Mouse (Mus musculus): ENCODE measurements around the gene Iqcc.

The Iqcc gene

DNA sequence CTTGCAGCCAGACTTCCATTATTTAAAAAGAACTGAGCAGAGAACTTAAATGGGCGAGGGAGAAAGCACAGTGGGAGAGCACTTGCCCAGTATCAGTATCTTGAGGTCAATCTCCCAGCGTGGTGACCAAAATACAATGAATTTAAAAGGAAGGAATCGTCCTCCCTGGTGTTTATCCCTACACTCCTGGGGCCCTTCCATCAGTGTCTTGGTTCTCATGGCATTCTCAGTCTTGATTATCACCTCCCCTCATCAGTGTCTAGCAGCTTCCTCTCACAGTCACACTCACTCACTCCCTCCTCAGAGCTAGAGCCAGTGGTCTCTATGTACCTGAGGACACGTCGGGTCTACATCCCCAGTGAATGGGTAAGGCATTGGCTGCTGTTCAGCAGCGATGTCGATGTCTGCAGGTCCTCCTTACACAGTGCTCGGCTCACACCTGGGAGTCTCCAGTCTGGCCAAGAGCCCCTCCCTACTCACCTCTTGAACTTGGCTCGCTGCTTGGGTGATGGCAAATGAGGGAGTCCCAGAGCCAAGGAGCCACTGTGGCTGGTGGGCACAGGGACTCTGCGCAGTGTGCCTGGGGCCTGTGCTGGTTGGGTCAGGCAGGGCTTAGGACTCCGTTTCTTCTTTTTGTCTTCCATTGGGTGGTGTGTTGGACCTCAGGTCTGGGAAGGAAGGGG lies 3.4 kb upstream of the Iqcc start:
- DNase-seq (ENCODE audit: extremely low spot score, low read depth, low spot score) = no peak

DNA sequence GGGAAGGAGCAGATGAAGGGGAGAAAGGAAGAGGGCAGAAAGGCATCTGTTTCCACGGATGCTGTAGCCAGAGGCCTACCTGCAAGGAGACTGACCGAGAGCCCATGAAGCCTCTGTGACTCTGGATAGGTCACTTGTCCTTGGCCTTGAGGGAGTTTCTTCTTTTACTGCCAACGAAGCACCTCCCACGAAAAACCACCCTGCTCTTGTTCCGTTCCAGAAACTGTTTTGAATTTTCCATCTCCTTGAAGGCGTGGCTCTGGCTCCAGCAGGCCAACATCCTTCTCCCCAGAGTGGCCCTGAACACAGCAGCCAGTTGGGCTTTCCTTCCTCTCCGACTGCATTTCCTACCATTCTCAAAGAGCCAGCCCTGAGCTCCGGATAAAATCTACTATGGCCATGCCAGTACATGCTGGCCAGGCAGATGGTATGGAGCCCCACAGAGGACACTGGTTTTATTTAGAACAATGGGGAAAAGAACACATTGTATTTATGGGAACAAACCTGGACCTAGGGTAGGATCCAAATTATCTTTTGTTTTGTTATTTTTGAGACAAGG lies 2.5 kb upstream of the Iqcc start:
- no peak for DNase-seq (ENCODE audit: extremely low spot score, low read depth, low spot score)

DNA sequence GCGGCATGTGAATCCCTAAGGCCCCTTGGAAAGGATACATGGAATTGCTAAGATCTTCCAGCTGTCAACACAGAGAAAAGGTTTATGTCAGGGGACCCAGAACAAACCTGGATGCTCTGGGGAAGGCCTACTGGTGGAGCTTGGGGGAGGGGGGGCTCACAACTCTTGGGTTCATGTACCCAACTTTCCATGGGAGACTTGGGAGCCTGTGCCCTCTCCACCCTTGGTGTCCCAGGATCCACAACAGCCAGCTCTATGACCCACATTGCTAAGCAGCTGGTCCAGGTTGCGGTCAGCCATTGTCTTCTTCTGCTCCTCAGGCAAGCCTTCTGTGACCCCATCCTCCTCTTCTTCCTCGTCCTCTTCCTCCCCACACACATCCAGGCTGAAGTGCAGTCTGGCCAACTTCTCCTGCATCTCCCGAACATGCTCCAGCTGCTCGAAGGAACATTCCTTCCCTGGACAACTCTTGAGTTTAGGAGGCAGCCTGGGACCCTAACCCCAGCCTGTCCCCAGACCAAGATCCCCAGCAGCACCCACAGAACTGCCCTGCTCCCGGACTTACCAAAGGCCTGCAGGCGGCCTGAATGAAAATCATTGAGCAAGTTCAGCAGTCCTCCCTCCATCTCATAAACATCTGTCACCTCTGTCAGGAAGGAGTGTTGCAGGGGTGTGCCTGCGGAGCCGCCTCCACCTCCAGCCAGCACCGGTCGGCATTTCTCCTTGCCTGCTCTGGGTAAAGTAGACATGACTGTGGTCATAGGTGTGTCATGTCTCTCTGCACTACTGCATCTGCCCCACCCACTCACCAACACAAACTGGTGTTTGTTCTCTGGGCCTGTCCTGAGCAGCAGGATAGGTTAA lies 1.8 kb upstream of the Iqcc start:
- no peak for DNase-seq (ENCODE audit: extremely low spot score, low read depth, low spot score)

DNA sequence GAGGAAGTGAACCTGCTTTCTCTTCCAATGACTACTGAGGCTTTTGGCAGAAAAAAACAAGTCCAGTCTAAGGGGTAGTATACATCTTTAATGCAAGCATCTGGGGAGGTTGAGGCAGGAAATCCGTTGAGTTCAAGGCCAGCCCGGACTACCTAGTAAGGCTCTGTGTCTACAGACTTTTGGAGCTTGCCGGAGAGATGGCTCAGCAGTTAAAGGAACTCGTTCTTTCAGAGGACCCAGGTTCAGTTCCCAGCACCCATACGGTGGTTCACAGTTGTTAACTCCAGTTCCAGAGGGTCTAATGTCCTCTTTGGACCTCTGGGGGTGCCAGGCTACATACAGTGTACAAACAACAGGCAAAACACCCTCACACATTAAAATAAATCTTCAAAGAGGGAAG lies 868 bp downstream of the Iqcc start:
- no peak for DNase-seq (ENCODE audit: extremely low spot score, low read depth, low spot score)

DNA sequence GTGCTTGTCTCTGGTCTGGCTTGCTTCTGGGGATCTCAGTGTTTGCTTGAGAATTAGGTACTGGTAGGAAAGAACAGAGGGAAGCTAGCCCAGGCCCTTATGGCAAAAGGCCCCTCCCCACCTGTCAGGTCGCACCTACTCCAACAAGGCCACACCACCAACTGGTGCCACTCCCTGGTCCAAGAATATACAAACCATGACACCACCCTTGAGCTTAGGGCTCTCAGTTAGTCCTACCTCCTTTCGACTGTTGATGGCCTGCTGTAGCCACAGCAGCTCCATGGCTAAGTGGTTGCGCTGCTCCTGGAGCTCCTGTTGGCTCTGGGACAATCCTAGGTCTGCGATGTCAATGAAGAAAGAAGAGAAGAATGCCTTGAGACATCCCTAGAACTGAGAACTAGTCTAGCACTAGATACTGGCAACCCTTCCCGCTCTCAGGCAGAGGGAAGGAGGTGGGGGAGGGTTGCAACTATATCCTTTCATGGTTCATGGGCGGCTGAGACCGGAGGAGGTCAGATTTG lies 1.7 kb downstream of the Iqcc start:
- no peak for DNase-seq (ENCODE audit: extremely low spot score, low read depth, low spot score)

DNA sequence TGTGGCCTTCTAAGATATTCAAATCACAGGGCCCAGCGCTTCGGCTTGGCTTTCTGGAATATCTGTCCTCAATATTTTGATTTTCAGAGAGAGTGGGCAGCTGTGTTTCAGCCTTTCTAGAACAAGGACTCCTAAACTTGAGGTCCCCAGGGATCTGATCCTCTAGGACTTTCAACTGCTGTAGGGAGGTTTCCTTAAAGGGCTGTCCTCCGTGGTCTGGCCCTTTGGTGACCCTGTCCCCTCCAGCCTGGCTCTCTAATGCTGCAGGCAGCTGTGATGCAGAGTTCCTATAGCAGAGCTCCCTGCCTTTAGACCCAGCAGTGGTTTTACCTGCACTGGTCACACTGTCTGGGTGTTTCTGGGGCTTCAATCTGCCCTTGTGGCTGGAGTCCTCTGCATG lies 2.3 kb downstream of the Iqcc start:
- DNase-seq (ENCODE audit: extremely low spot score, low read depth, low spot score) = no peak

DNA sequence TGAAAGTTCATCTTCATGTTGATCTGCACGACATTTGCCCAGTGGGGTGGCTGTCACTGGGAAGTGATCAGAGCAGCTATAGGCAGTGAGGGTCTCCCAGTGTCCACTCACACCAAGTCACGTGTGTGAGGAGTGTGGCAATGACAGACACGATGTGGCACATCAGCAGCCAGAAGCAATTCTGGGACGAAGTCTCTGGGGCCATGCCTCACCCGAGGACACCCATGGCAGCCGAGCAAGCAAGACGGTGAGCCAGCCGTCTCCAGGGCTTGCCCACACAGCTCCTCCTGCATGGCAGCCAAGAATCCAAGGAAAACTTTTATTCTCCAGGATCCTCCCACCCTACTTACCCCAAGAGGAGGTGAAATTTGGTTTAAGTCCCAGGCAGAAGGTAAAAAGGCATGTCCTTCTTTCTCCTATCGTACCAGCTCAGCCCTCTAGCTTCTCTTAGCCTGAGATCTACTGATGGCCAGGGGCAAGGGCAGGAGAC lies 3.1 kb downstream of the Iqcc start:
- DNase-seq (ENCODE audit: extremely low spot score, low read depth, low spot score) = no peak

DNA sequence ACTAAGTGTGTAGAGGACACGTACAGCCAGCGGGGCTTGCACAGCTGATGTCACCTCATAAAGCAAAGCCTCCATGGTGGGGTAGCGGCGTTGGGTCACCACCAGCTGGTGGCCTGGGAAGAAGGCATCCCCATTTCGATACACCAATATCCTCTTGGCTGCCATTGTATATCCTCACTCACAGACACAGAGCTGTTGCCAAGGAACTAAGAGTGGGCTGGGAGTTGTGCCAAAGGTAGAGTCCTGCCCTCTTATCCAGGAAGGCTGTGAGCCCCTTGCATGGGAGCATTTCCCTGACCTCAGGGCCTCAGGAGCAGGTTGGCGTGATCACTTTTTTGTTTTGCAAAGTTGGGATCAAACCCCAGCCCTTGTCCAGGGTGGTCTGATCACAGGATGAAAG lies 4.8 kb downstream of the Iqcc start, which contains the start of gene Dcdc2b:
Gene Dcdc2b, minus strand, starts transcription at position 165 of the 400 bp plus-strand sequence.
- no peak for DNase-seq (ENCODE audit: extremely low spot score, low read depth, low spot score)

DNA sequence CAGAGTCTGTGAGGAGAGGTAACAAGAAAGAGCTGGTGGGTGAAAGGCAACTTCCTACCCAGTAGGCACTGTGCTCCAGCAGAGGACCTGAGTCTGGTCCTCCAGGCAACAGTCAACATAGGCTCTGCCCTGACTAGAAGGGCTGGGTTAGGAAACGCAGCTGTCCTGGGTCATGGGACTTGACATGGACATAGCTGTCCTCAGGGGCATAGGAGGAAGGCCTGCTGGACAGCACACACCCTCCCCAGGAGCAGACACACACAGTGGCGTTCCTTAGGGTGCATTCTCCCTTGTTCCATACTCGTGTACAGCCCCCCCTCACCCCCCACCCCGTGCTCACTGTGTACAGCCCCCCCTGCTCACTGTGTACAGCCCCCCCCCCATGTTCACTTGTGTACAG lies 8.4 kb downstream of the Iqcc start:
- no peak for DNase-seq (ENCODE audit: extremely low spot score, low read depth, low spot score)

DNA sequence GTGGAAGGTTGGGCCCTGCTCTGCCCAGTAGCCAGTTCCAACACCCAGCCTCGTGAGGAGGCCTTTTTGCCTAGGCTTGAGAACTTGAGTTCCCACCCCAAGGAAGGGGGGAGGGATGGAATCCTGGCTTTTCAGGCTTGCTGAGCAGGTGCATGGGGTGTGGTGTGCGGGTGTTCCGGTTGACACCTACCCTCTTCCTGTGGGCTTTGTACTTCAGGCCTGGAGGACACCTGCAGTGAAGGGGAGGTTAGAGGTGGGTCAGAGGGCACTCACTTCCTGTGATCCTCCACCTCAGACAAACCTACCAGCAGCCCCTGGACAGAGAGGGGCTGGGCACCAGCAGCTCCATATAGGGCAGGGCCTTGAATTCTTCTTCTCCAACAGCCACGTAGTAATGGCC lies 8.9 kb downstream of the Iqcc start:
- DNase-seq (ENCODE audit: extremely low spot score, low read depth, low spot score) = no peak

DNA sequence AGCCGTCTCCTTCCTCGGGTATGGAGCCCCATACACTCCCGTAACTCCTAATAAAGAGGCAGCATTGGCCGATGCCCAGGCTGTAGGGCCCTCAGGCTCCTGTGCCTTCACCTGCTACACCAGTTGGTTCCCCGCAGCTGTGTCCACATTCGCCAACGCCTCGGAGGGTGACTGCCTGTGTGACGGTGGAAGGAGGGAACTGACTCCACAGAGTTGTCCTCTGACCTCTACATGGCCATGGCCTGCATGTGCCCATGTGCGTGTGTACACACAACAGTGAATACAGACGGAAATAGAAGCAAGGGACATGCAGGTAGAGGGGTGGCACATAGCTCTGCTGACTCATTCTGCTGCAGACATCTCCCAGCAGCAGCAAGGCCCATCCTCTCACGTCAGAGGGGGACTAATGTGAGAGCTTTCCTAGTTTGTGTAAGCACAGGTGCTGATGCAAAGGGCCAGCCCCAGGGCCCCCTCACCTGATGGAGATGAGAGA lies 9.7 kb downstream of the Iqcc start:
- DNase-seq (ENCODE audit: extremely low spot score, low read depth, low spot score) = no peak

DNA sequence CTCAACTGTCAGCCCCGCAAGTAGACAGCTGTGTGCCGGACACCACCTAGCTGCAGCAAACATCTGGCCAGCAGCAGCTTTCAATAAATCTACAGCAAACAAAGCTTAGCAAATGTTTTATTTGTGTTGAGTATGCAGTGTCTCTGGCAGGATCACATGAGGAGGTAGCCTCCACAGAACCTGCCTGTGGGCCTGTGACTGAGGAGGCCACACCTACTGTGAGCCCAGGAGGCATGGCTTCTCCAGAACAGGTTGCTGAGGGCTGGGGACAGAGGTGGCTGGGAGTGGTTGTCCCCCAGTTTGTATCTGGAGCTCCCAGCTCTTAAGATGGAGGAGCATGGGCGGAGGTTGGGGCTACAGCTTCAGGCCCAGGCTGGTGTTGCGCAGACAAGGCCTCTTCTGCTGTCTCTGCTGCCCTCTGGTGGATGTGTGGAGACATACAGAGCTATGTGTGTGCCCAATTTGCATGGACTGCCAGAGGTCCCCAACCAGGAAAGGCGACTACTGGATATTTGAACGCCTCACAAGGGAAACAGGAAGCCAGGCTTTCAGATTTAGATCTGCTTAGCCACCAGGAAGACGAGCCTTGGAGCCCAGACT lies 10.4 kb downstream of the Iqcc start:
- peak; percentile 72 for DNase-seq (ENCODE audit: extremely low spot score, low read depth, low spot score)

DNA sequence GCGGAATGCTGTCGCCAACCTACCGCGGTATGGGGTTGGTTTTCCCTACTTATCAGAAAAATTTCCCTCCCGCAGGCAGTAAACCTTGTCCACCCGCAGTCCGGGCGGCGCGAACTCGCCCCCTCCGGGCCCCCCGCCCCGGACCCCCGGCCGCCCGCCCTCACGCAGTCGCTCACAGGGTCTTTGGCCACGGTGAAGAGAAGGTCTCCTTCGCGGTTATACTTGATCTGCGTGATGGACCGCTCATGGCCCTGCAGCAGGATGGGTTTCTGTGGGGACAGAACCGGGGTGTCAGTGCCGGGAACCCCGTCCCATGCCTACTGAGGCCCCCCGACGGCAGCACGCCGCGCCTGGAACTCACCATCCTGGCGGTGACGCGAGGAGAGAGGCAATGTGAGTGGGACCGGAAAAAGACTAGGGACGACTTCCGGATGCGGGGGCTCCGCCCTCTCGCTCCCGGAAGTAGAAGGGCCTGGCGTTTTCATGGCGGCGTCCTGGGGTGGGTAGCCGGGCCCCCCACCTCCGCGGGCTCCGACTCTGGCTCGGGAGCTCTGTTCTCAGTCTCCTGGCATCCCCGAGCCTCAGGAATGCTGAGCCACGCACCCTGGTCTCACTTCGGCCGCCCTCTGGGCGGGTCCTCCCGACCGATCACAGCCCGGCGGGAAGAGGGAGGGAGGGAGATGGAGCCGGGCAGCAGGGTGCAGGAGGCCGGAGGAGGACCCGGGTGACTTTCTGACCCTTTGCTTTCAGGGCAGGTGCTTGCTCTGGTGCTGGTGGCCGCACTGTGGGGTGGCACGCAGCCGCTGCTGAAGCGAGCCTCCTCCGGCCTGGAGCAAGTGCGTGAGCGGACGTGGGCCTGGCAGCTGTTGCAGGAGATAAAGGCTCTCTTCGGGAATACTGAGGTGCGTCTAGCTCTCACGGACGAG lies 18.4 kb downstream of the Iqcc start, which contains the start of the genes Eif3i and Tmem234:
Gene Eif3i, minus strand, starts transcription at position 416 of the 926 bp plus-strand sequence.
Gene Tmem234, plus strand, starts transcription at position 436 of the 926 bp plus-strand sequence.
- no peak for DNase-seq (ENCODE audit: extremely low spot score, low read depth, low spot score)

DNA sequence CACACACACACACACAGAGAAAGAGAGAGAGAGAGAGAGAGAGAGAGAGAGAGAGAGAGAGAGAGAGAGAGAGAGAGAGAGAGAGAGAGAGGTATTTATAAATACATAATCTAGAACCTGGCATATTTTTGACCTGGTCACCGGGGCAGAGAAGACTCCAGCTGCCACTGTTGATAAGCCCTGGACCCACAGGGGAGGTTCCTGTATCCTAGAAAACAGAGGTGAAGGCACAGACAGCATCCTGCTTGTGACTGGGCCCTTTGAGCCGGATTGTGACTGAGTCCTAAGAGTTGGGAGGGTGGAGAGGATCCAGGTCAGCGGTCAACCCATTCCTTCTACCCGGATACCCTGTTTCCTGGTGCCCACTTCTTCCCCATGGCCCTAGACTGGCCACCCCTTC lies 30.0 kb downstream of the Iqcc start:
- no peak for DNase-seq (ENCODE audit: extremely low spot score, low read depth, low spot score)

DNA sequence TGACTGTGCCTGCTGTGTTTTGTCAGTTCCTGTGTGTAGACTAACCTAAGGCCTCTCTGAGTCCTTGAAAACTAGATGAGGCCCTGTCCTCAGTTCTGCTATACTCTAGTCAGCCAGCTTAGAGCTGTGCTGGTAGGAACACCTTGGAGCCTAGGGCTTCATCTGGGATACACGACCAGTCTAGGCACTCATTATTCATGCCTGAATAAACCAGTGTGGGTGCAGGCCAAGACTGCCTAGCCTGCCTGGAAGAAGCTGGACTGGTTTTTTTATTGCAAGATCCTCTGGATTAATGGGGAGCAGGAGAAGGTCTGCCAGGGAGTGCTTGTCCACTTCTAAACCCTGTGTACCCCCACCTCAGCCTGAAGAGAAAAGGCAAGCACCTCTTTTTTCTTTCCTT lies 32.0 kb downstream of the Iqcc start:
- DNase-seq (ENCODE audit: extremely low spot score, low read depth, low spot score) = no peak

DNA sequence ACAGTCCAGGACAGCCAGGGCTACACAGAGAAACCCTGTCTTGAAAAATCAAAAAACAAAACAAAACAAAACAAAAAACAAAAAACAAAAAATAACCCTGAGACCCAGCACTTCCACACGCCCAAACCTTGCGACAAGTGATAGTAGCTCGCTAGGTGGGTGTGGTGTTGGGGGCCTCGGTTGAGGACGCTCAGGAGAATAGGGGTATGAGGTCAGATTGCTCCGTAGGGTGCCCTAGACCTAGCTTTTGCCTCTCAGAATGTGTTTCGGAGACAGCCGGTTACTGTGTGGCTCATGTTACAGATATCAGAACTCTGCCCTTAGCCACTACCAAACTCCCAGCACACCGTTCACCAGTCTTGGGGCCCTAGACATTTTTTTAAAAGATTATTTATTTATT lies 33.1 kb downstream of the Iqcc start:
- no peak for DNase-seq (ENCODE audit: extremely low spot score, low read depth, low spot score)

DNA sequence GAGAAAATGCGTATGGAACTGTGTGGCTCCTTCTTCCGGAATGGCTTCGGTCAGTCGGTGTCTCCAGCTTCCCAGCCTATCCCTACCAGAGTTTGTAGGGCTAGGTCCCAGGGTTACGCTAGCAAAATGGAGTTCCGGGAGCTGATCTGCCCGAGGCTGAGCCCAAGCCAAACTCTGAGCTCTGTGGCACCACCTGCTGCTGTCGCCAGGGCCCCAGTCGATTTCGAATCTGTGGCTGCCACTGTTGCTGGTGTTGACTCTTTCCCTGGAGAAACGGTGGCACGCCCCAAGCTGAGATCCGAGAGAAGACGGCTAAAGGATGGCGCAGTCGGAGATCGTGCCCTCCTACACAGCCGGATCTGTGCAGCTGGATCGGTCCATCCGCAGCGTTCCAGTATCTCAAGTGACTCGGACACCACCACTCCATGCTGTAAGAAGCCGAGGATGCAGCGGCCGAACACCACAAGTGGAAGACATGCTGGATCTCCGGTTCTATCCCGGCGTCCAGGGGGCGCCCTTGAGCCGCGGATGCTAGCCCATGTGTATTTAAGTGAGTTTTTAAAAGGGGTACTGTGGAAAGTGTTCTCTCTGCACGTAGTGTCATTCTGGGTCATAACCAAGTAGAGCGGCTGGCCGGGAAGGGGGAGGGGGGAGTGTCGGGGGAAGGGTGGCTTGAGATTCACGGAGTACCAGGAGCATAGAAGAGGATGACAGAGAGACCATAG lies 33.9 kb downstream of the Iqcc start:
- no peak for DNase-seq (ENCODE audit: extremely low spot score, low read depth, low spot score)

DNA sequence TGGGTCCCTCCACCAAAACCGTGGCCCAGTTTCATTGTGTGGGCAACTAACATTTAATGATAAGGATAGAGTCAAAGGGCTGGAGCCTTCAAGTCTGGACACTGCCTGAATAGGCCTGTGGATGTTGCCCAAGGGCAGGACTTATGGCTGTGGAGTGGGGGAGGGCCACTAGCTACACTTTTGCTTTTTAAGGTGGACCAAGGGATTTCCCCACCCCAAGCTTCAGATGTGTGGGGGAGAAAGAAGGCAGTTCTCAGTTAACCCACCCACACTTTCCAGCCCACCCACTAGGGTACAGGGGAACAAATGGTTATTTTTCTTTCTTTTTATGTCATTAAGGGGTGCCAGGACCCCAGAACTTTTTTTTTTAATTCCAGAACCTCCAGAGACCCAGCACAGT lies 34.5 kb downstream of the Iqcc start:
- no peak for DNase-seq (ENCODE audit: extremely low spot score, low read depth, low spot score)

DNA sequence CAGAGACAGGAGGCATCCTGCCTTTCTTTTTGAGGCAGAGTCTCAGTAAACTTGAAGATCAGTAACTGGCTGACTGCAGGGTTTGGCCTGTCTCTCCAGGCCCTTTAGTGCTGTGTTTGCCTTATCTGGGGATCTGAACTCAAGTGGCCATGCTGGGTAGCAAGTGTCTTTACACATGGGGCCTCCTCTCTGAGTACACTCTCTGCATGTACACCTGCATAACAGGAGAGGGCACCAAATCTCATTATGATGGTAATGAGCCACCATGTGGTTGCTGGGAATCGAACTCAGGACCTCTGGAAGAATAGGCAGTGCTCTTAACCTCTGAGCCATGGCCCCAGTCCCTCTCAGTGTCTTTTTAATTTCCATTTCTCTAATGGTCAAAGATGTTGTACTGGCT lies 36.6 kb downstream of the Iqcc start:
- no peak for DNase-seq (ENCODE audit: extremely low spot score, low read depth, low spot score)

Measured in hindlimb bud, embryonic 11.5 days (tissue).